Mouse (Mus musculus): ENCODE data around the gene Epp13. TPM values are rescaled to one million over a fixed set of nuclear protein-coding genes. Genes with fewer than 3 reads are reported as not detected.
"Not testable (repeated sequence)": the region's sequence is repeated elsewhere in the genome, so short reads cannot be mapped to it uniquely, and the experiment has no call there.

Epp13 gene
- polyA plus RNA-seq, 1 experiment from 2014 or later: not detected

DNA sequence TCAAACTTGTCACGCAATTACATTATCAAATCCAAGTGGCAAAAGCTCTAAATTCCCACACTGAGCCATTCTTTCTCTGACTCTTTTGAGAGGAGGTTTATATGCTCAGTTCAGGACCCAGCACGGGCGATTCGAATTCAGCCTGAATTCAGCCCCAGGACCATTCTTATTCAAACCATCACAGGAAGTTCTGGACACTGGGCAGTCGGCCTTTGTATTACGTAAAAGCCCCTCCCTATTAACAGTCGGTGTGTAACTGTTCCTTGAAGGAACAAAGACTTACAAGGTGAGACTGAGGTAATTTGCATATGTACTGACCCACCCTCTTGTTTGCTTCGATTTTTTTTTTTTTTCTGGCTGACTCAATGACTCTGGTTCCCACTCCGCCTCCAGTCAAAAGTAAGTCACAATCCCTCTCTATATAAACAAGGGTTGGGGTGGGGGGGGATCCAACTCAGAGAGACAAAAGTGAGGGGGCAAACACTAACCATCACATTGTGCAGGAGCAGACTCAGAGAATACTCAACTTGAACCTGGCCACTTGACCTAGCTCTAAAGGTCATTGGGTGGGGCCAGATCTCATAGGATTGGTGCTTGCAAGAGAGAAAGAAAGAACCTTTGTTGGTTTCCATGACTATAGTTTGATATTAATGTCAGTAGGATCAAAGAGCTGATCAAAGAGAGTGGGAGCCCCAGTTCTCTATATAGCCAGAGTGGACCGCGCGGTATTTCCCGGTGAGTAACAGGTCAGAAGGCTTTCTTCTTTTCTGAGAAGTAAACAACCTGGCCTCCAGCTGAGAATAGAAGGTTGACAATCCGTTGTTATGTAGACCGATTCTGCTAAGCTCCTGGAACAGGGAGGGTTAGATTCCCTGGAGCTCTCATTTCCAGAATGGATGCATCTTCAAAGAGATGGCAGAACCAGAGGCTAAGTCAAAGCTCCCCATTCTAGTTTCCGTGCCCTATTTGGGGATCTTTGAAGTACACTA is 6.0 kb downstream of the Epp13 start:
- Histone ChIP-seq H3K36me3 (no peaks in the 10 kb centered on the region), H3K9ac (no peak overlapping the region), H3K27me3 (no peaks in the 10 kb centered on the region), H3K4me3 (no peak overlapping the region), H3K27ac (no peak overlapping the region), H3K4me1 (replicated peaks) (no peaks in the 10 kb centered on the region), H3K9me3 (replicated peaks) (no peaks in the 10 kb centered on the region), H3K4me2 (no peak overlapping the region)
- WGBS: 43% methylated on average over 16 of the region's 16 CpGs
- no peak for ATAC-seq (replicated peaks; ENCODE audit: insufficient number of reproducible peaks, insufficient read depth, low FRiP score, low read depth)

- H3K9ac ChIP-seq; ATAC-seq (replicated peaks; ENCODE audit: insufficient number of reproducible peaks, insufficient read depth, low FRiP score, low read depth); H3K4me1 ChIP-seq (replicated peaks); H3K27me3 ChIP-seq; H3K4me3 ChIP-seq; H3K36me3 ChIP-seq; H3K9me3 ChIP-seq (replicated peaks); H3K27ac ChIP-seq; H3K4me2 ChIP-seq: not testable (repeated sequence)
- WGBS: 54% methylated on average over 2 of the region's 2 CpGs
Measured at GRCm38 (mm10) chr7:6260004-6260403, 7.5 kb downstream of the Epp13 start.

DNA sequence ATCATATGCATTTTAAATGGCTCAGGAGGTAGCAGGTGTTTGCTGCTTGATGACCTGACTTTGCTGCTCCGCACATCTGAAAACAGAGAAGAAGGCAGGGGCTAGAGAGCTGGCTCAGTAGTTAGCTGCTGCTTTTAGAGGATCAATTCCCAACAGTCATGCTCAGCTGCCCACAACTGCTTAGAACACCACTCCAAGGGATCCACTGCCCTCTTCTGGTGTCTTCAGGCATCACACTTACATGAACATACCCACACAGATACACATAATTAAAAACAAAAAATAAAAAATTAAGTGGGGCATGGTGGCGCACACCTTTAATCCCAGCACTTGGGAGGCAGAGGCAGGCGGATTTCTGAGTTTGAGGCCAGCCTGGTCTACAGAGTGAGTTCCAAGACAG is 9.6 kb downstream of the Epp13 start:
- 73% methylated on average over 3 of the region's 3 CpGs for WGBS
- no peak overlapping the region for H3K9ac ChIP-seq
- ATAC-seq (replicated peaks; ENCODE audit: insufficient number of reproducible peaks, insufficient read depth, low FRiP score, low read depth): no peak

DNA sequence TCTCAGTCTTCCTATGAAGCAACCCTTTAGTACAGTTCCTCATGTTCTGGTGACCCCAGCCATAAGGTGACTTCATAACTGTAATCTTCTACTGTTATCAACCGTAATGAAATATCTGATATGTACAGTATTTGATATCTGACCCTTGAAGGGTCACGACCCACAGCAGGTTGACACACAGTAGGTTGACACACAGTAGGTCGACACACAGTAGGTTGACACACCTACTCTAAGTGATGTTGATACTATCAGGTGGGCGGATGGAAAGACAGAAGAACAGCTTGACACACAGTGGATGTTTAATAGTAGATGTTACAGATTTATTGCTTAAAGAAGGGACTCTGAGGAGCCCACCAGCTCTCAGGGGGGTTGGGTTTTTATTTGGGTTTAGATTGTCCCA is 10.5 kb downstream of the Epp13 start:
- no peaks in the 10 kb centered on the region for H3K36me3 ChIP-seq
- WGBS: 70% methylated on average over 4 of the region's 4 CpGs

More for the DNA sequence above, 9.6 kb downstream of the Epp13 start:
- Histone ChIP-seq H3K4me2 (no peak overlapping the region), H3K4me3 (no peak overlapping the region), H3K27me3 (no peaks in the 10 kb centered on the region), H3K36me3 (no peaks in the 10 kb centered on the region), H3K27ac (no peak overlapping the region), H3K4me1 (replicated peaks) (no peaks in the 10 kb centered on the region), H3K9me3 (replicated peaks) (no peaks in the 10 kb centered on the region)

DNA sequence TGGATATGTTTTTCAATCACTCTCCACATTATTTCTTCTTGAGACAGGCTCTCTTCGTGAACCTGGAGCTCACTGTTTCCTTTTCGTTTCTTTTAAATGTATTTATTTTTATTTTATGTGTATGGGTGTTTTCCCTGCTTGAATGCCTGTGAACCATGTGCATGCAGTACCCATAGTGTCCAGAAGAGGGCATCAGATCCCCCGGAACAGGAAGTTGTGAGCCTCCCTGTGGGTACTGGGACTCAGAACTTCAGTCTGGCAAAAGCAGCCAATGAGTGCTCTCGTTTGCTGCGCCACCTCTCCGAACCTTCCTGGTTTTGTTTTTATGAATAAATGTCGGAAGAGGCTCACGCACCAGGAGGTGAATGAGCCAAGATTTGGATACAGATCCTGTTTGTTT is 13.2 kb downstream of the Epp13 start:
- Histone ChIP-seq H3K4me2 (no peak overlapping the region), H3K27me3 (no peaks in the 10 kb centered on the region), H3K27ac (no peak overlapping the region), H3K9ac (no peak overlapping the region), H3K36me3 (no peaks in the 10 kb centered on the region), H3K4me3 (no peak overlapping the region), H3K4me1 (replicated peaks) (no peaks in the 10 kb centered on the region), H3K9me3 (replicated peaks) (no peaks in the 10 kb centered on the region)
- no peak for ATAC-seq (replicated peaks; ENCODE audit: insufficient number of reproducible peaks, insufficient read depth, low FRiP score, low read depth)
- WGBS: 60% methylated on average over 8 of the region's 8 CpGs

More for the DNA sequence above, 10.5 kb downstream of the Epp13 start:
- H3K9me3 ChIP-seq (replicated peaks): no peaks in the 10 kb centered on the region
- no peak overlapping the region for H3K9ac ChIP-seq
- no peak for ATAC-seq (replicated peaks; ENCODE audit: insufficient number of reproducible peaks, insufficient read depth, low FRiP score, low read depth)
- no peaks in the 10 kb centered on the region for H3K4me1 ChIP-seq (replicated peaks)
- no peaks in the 10 kb centered on the region for H3K27me3 ChIP-seq
- no peak overlapping the region for H3K4me3 ChIP-seq
- no peak overlapping the region for H3K4me2 ChIP-seq
- no peak overlapping the region for H3K27ac ChIP-seq

- H3K27ac ChIP-seq: no peak overlapping the region
- no peaks in the 10 kb centered on the region for H3K27me3 ChIP-seq
- ATAC-seq (replicated peaks; ENCODE audit: insufficient number of reproducible peaks, insufficient read depth, low FRiP score, low read depth): no peak
- H3K4me1 ChIP-seq (replicated peaks): peaks cover 1% of the 10 kb centered on the region; the same call in 1 of the 2 replicates
- no peak overlapping the region for H3K4me2 ChIP-seq
- WGBS: 40% methylated on average over 3 of the region's 3 CpGs
- no peaks in the 10 kb centered on the region for H3K36me3 ChIP-seq
- H3K9me3 ChIP-seq (replicated peaks): no peaks in the 10 kb centered on the region
- no peak overlapping the region for H3K9ac ChIP-seq
- H3K4me3 ChIP-seq: no peak overlapping the region
Measured at GRCm38 (mm10) chr7:6277906-6278305, 25.4 kb downstream of the Epp13 start.

DNA sequence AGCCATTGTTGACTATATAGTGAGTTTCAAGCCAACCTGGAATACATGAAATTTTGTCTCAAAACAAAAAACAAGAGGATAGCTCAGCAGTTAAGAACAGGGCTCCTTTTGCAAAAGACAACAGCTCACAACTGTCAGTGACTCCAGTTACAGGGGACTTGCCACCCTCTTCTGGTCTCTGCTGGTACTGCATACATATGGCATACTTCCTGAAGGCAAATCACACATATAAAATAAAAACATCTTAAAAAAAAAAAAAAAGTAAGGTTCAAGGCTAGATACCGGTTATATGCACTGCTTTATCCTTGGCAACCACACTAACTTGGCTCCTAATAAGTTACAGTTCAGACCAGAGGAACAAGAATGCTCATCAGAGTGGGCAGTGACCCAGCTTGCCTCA is 30.2 kb downstream of the Epp13 start:
- Histone ChIP-seq H3K9ac (peak overlapping the region; percentile 77; the same call in 1 of the 2 replicates), H3K36me3 (no peaks in the 10 kb centered on the region), H3K4me1 (replicated peaks) (peaks cover 15% of the 10 kb centered on the region), H3K4me3 (peak overlapping the region; percentile 71), H3K9me3 (replicated peaks) (no peaks in the 10 kb centered on the region), H3K27ac (peak overlapping the region; percentile 87), H3K4me2 (peak overlapping the region; percentile 68), H3K27me3 (no peaks in the 10 kb centered on the region)
- ATAC-seq (replicated peaks; ENCODE audit: insufficient number of reproducible peaks, insufficient read depth, low FRiP score, low read depth): no peak
- 4% methylated on average over 1 of the region's 1 CpGs for WGBS

DNA sequence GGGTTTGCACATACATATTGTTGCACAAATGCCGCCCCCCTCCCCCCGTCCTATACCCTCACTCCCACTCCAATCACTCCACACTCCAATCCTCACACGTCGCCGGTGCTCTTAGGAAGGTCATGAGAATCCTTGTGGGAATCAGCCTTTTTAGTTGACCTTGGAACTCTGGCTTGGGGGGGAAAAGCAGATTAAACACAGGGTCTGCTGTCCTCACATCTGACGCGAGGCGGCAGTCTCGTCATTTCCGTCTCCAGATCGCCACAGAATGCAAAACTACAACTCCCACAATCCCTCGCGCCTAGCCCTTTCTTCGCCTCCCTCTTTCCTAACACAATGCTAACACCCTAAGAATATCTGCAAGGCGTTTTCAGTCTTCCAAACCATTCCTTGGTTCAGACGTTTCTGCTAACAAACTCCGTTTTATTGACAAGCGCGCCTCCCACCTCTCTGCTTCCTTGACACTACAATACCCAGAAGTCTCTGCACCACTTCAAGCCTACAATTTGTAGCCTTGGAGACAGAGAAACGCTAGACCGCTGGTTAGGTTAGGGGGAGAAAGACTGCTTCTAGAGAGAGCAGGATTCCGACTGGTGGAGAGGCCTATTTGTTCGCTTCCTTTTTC is 31.1 kb downstream of the Epp13 start:
- no peaks in the 10 kb centered on the region for H3K9me3 ChIP-seq (replicated peaks)
- ATAC-seq (replicated peaks; ENCODE audit: insufficient number of reproducible peaks, insufficient read depth, low FRiP score, low read depth): peak; percentile 45
- H3K27me3 ChIP-seq: no peaks in the 10 kb centered on the region
- peaks cover 15% of the 10 kb centered on the region for H3K4me1 ChIP-seq (replicated peaks)
- no peaks in the 10 kb centered on the region for H3K36me3 ChIP-seq
- H3K4me3 ChIP-seq: peak overlapping the region; percentile 71
- peak overlapping the region; percentile 87 for H3K27ac ChIP-seq
- peak overlapping the region; percentile 68 for H3K4me2 ChIP-seq
- H3K9ac ChIP-seq: peak overlapping the region; percentile 77
- under 1% methylated on average over 23 of the region's 23 CpGs for WGBS

DNA sequence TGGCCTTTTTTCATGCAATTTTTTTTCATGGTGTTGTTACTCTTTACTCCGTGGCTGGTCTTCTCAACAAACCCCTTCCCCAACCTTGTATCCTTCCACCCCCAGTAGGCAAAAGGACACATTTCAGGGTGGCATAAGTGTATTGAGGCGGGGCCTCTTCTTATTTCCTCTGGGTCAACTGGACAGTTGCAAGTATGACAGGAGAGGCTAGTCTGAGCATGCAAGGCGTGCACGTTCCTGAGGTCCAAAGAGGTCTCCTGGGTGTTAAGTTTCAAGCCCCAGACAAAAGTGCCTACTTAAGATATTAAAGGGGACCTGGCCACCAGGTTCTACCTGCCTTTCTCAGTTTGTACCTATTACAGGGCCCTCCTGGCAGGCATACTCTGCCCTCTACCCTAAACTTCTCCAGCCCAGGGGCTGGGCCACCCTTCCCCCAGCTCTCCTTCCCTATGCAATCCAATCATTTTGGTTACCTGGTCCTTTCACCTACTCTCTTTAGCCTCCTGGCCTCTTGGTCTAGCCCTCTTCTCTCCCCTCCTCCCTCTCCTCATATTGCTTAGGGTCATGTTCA is 32.0 kb downstream of the Epp13 start:
- Histone ChIP-seq H3K36me3 (no peaks in the 10 kb centered on the region), H3K9me3 (replicated peaks) (no peaks in the 10 kb centered on the region), H3K4me1 (replicated peaks) (peaks cover 15% of the 10 kb centered on the region), H3K9ac (no peak overlapping the region), H3K4me2 (no peak overlapping the region), H3K4me3 (0 out of 2 replicates have a peak overlapping the region, but pooled peaks have one; percentile 71), H3K27me3 (no peaks in the 10 kb centered on the region), H3K27ac (no peak overlapping the region)
- WGBS: 86% methylated on average over 4 of the region's 4 CpGs
- no peak for ATAC-seq (replicated peaks; ENCODE audit: insufficient number of reproducible peaks, insufficient read depth, low FRiP score, low read depth)

DNA sequence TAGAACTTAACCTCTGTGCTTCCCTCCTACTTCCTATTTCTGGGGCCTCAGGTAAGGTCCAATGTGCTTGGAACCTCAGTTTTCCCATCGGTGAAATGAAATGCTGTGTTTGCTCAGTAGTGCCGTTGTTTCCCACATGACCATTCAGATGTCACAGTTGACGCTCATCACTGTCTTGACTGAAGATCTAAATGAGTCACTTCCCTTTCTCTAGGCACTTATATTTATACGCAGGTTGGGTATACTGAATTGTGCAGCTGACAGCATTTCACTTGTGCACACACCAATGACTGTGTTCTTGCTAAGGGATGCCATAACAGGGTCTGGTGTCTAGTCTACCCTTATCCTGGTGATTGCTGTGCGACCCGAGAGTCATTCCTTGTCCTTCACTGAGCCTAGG is 32.9 kb downstream of the Epp13 start:
- Histone ChIP-seq H3K36me3 (no peaks in the 10 kb centered on the region; the same call in 1 of the 2 replicates), H3K27me3 (no peaks in the 10 kb centered on the region), H3K9ac (no peak overlapping the region), H3K27ac (peak overlapping the region; percentile 87; the same call in 1 of the 2 replicates), H3K9me3 (replicated peaks) (no peaks in the 10 kb centered on the region), H3K4me1 (replicated peaks) (peaks cover 15% of the 10 kb centered on the region), H3K4me3 (peak overlapping the region; percentile 54; the same call in 1 of the 2 replicates), H3K4me2 (0 out of 2 replicates have a peak overlapping the region, but pooled peaks have one; percentile 78)
- 82% methylated on average over 6 of the region's 6 CpGs for WGBS
- ATAC-seq (replicated peaks; ENCODE audit: insufficient number of reproducible peaks, insufficient read depth, low FRiP score, low read depth): no peak
